Comparison of ENCODE assay signal across 9 mouse cellular contexts in the genomic region with DNA sequence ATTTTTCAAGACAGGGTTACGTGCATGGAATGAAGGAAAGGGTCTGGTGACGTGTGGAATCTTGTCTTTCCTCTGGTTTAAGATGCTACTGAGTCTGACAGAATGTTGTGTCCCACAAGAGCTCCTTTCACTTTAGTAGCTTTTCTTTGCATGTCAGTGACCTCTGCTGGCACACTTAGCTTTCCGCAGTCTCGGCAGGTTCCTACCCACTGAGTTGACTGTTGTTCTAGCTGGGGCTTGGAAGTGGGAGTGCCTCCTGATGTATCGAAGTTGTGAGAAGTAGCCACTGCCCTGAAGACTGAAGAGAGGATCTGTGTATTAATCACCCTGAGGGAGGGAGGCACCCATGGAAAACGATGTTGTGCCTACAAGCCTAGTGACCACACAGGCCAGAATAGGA. TPM values are rescaled to one million over a fixed set of nuclear protein-coding genes. Genes with fewer than 3 reads are reported as not detected.
DNase-seq lines count a peak whose midpoint lies in the region; ATAC-seq and TF ChIP-seq lines count a peak whose summit lies in the region.
"Had no signal": no experiment of that assay in that cellular context is flagged by ENCODE, and none has a peak within 500 bp of the region (broad histone marks: within the 10 kb centered on the region; RNA-seq: fewer than 3 reads in every experiment).

No protein-coding gene starts in this region.

- peak; percentile 51 for TF ChIP-seq CTCF in heart, adult 2 months (IDR thresholded peaks at IDR 0.05)
- no peak for TF ChIP-seq CTCF in thymus, adult 2 months (IDR thresholded peaks at IDR 0.05; ENCODE audit: borderline replicate concordance, control insufficient read depth, extremely low read depth, insufficient read depth, low read length, poor library complexity)

- no peaks in the 10 kb centered on the region for H3K4me1 ChIP-seq in heart, adult 2 months (ENCODE audit: control insufficient read depth, insufficient read depth, low read length)
- H3K4me1 ChIP-seq in thymus, adult 2 months (replicated peaks; ENCODE audit: control insufficient read depth, insufficient read depth, low read length): no peaks in the 10 kb centered on the region
- no peaks in the 10 kb centered on the region for H3K4me1 ChIP-seq in forebrain, embryonic 14.5 days (ENCODE audit: control insufficient read depth, insufficient read depth, low read length)
- H3K4me1 ChIP-seq: neural tube, embryonic 12.5 days had no signal

- no peak for TF ChIP-seq EP300 in heart, adult 2 months (IDR thresholded peaks at IDR 0.05; ENCODE audit: insufficient read depth, low read depth, low read length)

- DNase-seq in heart, adult 2 months: peak; percentile 6 to 21
- DNase-seq in heart, postnatal 25 days (ENCODE audit: low spot score): no peak
- peak; percentile 12 for DNase-seq in thymus, adult 2 months
- DNase-seq in thymus, postnatal 0 days (ENCODE audit: low spot score): no peak
- DNase-seq in cerebellum, postnatal 14 days: peak; percentile 39 to 48
- DNase-seq in lung, postnatal 36 days: peak; percentile 59
- no peak for DNase-seq in forebrain, embryonic 14.5 days (ENCODE audit: low spot score)

- no peak overlapping the region for H3K4me3 ChIP-seq in heart, adult 2 months
- H3K4me3 ChIP-seq in thymus, adult 2 months (ENCODE audit: control insufficient read depth, insufficient read depth, low read length): no peak overlapping the region
- H3K4me3 ChIP-seq in forebrain, embryonic 14.5 days (ENCODE audit: low read depth, low read length): no peak overlapping the region
- H3K4me3 ChIP-seq: neural tube, embryonic 12.5 days had no signal

- no peaks in the 10 kb centered on the region for H3K27me3 ChIP-seq in heart, adult 2 months (ENCODE audit: control insufficient read depth, insufficient read depth, low read length)
- no peaks in the 10 kb centered on the region for H3K27me3 ChIP-seq in thymus, adult 2 months (ENCODE audit: control insufficient read depth, insufficient read depth, low read length)
- H3K27me3 ChIP-seq in forebrain, embryonic 14.5 days (replicated peaks; ENCODE audit: control insufficient read depth, insufficient read depth, low read length): no peaks in the 10 kb centered on the region
- H3K27me3 ChIP-seq: neural tube, embryonic 12.5 days had no signal

- no peak for ATAC-seq in inflammation-experienced regulatory T-cells, adult 6 months
- no peak for ATAC-seq in forebrain, embryonic 14.5 days

- intact Hi-C loops in heart, adult 2 months (cut with DNase I): loop anchor here (5.0 kb wide), 2 partner anchors 49 to 159 kb away; no protein-coding TSS in a partner anchor
- intact Hi-C loops in heart, postnatal 25 days (cut with DNase I): loop anchor here (2.0 kb wide), 1 partner anchor 54 kb away; no protein-coding TSS in a partner anchor

- H3K79me2 ChIP-seq in heart, adult 2 months (replicated peaks; ENCODE audit: control insufficient read depth, insufficient read depth, low read length): no peaks in the 10 kb centered on the region

- H3K4me2 ChIP-seq in forebrain, embryonic 14.5 days (ENCODE audit: low read length): no peak overlapping the region
- H3K4me2 ChIP-seq: neural tube, embryonic 12.5 days had no signal

- no peak overlapping the region for H3K9ac ChIP-seq in heart, adult 2 months (ENCODE audit: low read depth, low read length)
- H3K9ac ChIP-seq in forebrain, embryonic 14.5 days (ENCODE audit: low read length): no peak overlapping the region
- H3K9ac ChIP-seq: neural tube, embryonic 12.5 days had no signal

- no peaks in the 10 kb centered on the region for H3K36me3 ChIP-seq in heart, adult 2 months (ENCODE audit: control insufficient read depth, insufficient read depth, low read length)
- H3K36me3 ChIP-seq in thymus, adult 2 months (ENCODE audit: control insufficient read depth, insufficient read depth, low read length): no peaks in the 10 kb centered on the region
- no peaks in the 10 kb centered on the region for H3K36me3 ChIP-seq in forebrain, embryonic 14.5 days (ENCODE audit: control insufficient read depth, insufficient read depth, low read length)
- H3K36me3 ChIP-seq: neural tube, embryonic 12.5 days had no signal

- TF ChIP-seq POLR2A in heart, adult 2 months (IDR thresholded peaks at IDR 0.05; ENCODE audit: insufficient read depth, low read depth, low read length): no peak
- TF ChIP-seq POLR2A in thymus, adult 2 months (IDR thresholded peaks at IDR 0.05; ENCODE audit: control insufficient read depth, extremely low read depth, insufficient read depth, low read length, poor library complexity): no peak

- 27% methylated on average over 6 of the region's 6 CpGs for WGBS in heart, adult 2 months
- WGBS in thymus, adult 2 months: 41% methylated on average over 6 of the region's 6 CpGs
- 49% methylated on average over 6 of the region's 6 CpGs for WGBS in forebrain, embryonic 14.5 days

- no peak overlapping the region for H3K27ac ChIP-seq in heart, adult 2 months
- H3K27ac ChIP-seq in thymus, adult 2 months (ENCODE audit: control insufficient read depth, insufficient read depth, low read length): no peak overlapping the region
- H3K27ac ChIP-seq in forebrain, embryonic 14.5 days (ENCODE audit: low read depth, low read length): no peak overlapping the region
- H3K27ac ChIP-seq: neural tube, embryonic 12.5 days had no signal

- H3K9me3 ChIP-seq in forebrain, embryonic 14.5 days (replicated peaks; ENCODE audit: control insufficient read depth, low read length): no peaks in the 10 kb centered on the region
- H3K9me3 ChIP-seq: neural tube, embryonic 12.5 days had no signal

RNA-seq across cellular contexts. Expression of a gene that starts 11.7 kb away (rescaled TPM):
- under 1 TPM; 0.18 to 0.29 TPM for total RNA-seq in heart, adult 2 months (2021)
- 0.43 and 0.67 TPM in 2 replicates for polyA plus RNA-seq in heart, adult 2 months (2012; rRNA removed)
- total RNA-seq in heart, postnatal 25 days (2021): under 1 TPM; 0.26 to 0.42 TPM
- polyA plus RNA-seq in thymus, adult 2 months (2012; rRNA removed): 0.03 and 0.09 TPM in 2 replicates
- polyA plus RNA-seq in thymus, postnatal 0 days (2015; fragmentation: Nextera tagmentation; extraction: Ambion mirVana): not detected in 2 replicates
- polyA plus RNA-seq in inflammation-experienced regulatory T-cells, adult 6 months (2017; shearing (Covaris generic)): not detected
- 0.07 and 0.08 TPM in 2 replicates for polyA plus RNA-seq in forebrain, embryonic 14.5 days (2014; fragmentation: Nextera tagmentation; extraction: Ambion mirVana)

RNA-seq across cellular contexts. Expression of a gene that starts 29.8 kb away (rescaled TPM):
- under 1 TPM; 0.13 to 0.18 TPM for total RNA-seq in heart, adult 2 months (2021)
- polyA plus RNA-seq in heart, adult 2 months (2012; rRNA removed): 0.06 TPM in 1 of 2 replicates, not detected in the other
- under 1 TPM; 0.17 to 0.31 TPM for total RNA-seq in heart, postnatal 25 days (2021)
- 0.17 and 0.26 TPM in 2 replicates for polyA plus RNA-seq in thymus, adult 2 months (2012; rRNA removed)
- 0.22 and 0.26 TPM in 2 replicates for polyA plus RNA-seq in thymus, postnatal 0 days (2015; fragmentation: Nextera tagmentation; extraction: Ambion mirVana)
- not detected for polyA plus RNA-seq in inflammation-experienced regulatory T-cells, adult 6 months (2017; shearing (Covaris generic))
- polyA plus RNA-seq in forebrain, embryonic 14.5 days (2014; fragmentation: Nextera tagmentation; extraction: Ambion mirVana): not detected in 2 replicates
- polyA plus RNA-seq: neural tube, embryonic 12.5 days had no signal

RNA-seq across cellular contexts. Expression of a gene that starts 30.1 kb away (rescaled TPM):
- total RNA-seq in heart, adult 2 months (2021): not detected
- polyA plus RNA-seq in heart, adult 2 months (2012; rRNA removed): 1.1 TPM in 1 of 2 replicates, not detected in the other
- total RNA-seq in heart, postnatal 25 days (2021): not detected
- 0.96 TPM in 1 of 2 replicates, not detected in the other for polyA plus RNA-seq in thymus, adult 2 months (2012; rRNA removed)
- polyA plus RNA-seq in thymus, postnatal 0 days (2015; fragmentation: Nextera tagmentation; extraction: Ambion mirVana): 0.15 and 0.27 TPM in 2 replicates
- polyA plus RNA-seq in inflammation-experienced regulatory T-cells, adult 6 months (2017; shearing (Covaris generic)): not detected
- polyA plus RNA-seq in forebrain, embryonic 14.5 days (2014; fragmentation: Nextera tagmentation; extraction: Ambion mirVana): not detected in 2 replicates
- polyA plus RNA-seq: neural tube, embryonic 12.5 days had no signal

Comparison
In these comparisons a context has a peak if more than half of its experiments do, and no peak if none do; other contexts are left out.
1. DNase-seq: peak in heart, adult 2 months (2 of 2), thymus, adult 2 months (single experiment), cerebellum, postnatal 14 days (2 of 2) and lung, postnatal 36 days (single experiment); none in heart, postnatal 25 days (single experiment), thymus, postnatal 0 days (single experiment) and forebrain, embryonic 14.5 days (single experiment).